Mouse (Mus musculus) kidney, adult 2 months (tissue): Measurements from ENCODE around the gene Gm8165. TPM values are rescaled to one million over a fixed set of nuclear protein-coding genes. Genes with fewer than 3 reads are reported as not detected.
"Not testable (repeated sequence)": the region's sequence is repeated elsewhere in the genome, so short reads cannot be mapped to it uniquely, and the experiment has no call there.

Experiments used
- DNase-seq: peaks from one replicate; pipeline ENCODE4 v3.0.0; 2021
- H3K27ac ChIP-seq: fragments of 200-500 bp; 2 replicates; pipeline ENCODE4 v1.5.1; 2012; ENCODE audit warnings: low read depth, low read length, control low read depth, inconsistent platforms; ENCODE audit not compliant: insufficient read depth
- H3K27me3 ChIP-seq: fragments of 200-500 bp; replicated peaks from 2 replicates; pipeline ENCODE4 v1.6.1; 2012; ENCODE audit warnings: mild to moderate bottlenecking, moderate library complexity, low read length, inconsistent platforms; ENCODE audit not compliant: control insufficient read depth, insufficient read depth
- H3K36me3 ChIP-seq: fragments of 200-500 bp; 2 replicates; pipeline ENCODE4 v1.6.1; 2012; ENCODE audit warnings: mild to moderate bottlenecking, moderate library complexity, low read length, inconsistent platforms; ENCODE audit not compliant: control insufficient read depth, insufficient read depth
- H3K4me1 ChIP-seq: fragments of 200-500 bp; 2 replicates; pipeline ENCODE4 v1.6.1; 2011; ENCODE audit warnings: low read length; ENCODE audit not compliant: control insufficient read depth, insufficient read depth
- H3K4me3 ChIP-seq: fragments of 200-500 bp; 2 replicates; pipeline ENCODE4 v1.5.1; 2011; ENCODE audit warnings: mild to moderate bottlenecking, low read depth, low read length, control low read depth; ENCODE audit not compliant: insufficient read depth
- WGBS: fragments of 180-500 bp; shearing (Covaris S2); methylation state at CpG from one replicate; pipeline ENCODE4 v1.1.7; 2018; 5-methylcytosine and 5-hydroxymethylcytosine counted together
- polyA plus RNA-seq: library from polyadenylated mRNA; depleted of rRNA; stranded (reverse); fragments of >200 nt; gene quantifications from 2 replicates; pipeline ENCODE4 v1.2.3, GENCODE M21; 2012; rRNA removed

Gene Gm8165
- not detected in 2 replicates for polyA plus RNA-seq

GRCm38 (mm10) chr14:43677099-43677498, at the start of gene Gm8165:
Gene Gm8165 (minus strand): TSS chr14:43677199.
- H3K27me3 ChIP-seq, H3K27ac ChIP-seq, H3K4me3 ChIP-seq, H3K36me3 ChIP-seq, H3K4me1 ChIP-seq, DNase-seq: not testable (repeated sequence)
- 100% methylated on average over 1 of the region's 2 CpGs for WGBS

- not testable (repeated sequence) for H3K4me3 ChIP-seq, H3K27me3 ChIP-seq, H3K27ac ChIP-seq, H3K4me1 ChIP-seq, DNase-seq, H3K36me3 ChIP-seq
- 87% methylated on average over 4 of the region's 4 CpGs for WGBS
These were observed 20.6 kb upstream of the Gm8165 start, which contains the start of gene Gm7324 for GRCm38 (mm10) chr14:43697621-43698020. Gene Gm7324 (plus strand): TSS chr14:43697828.

Other genes with a start within 250 kb of the Gm8165 start
- gene Gm5799, start 133.6 kb downstream of the Gm8165 start, polyA plus RNA-seq: 0.30 and 0.44 TPM in 2 replicates
- not detected in 2 replicates for gene Gm17654, start 98.1 kb downstream of the Gm8165 start, polyA plus RNA-seq
- not detected in 2 replicates for gene Gm10375, start 69.2 kb downstream of the Gm8165 start, polyA plus RNA-seq
- gene Gm7324, start 20.6 kb upstream of the Gm8165 start, polyA plus RNA-seq: 0.28 TPM in 1 of 2 replicates, not detected in the other
- not detected in 2 replicates for gene Gm16506, start 50.3 kb upstream of the Gm8165 start, polyA plus RNA-seq
- gene Gm6526, start 70.7 kb upstream of the Gm8165 start, polyA plus RNA-seq: not detected in 2 replicates
- not detected in 2 replicates for gene Gm8180, start 107.5 kb upstream of the Gm8165 start, polyA plus RNA-seq
- not detected in 2 replicates for gene Ear1, start 198.3 kb upstream of the Gm8165 start, polyA plus RNA-seq
- not detected in 2 replicates for gene Ear10, start 246.4 kb upstream of the Gm8165 start, polyA plus RNA-seq
- gene Gm8113, start 248.2 kb upstream of the Gm8165 start, polyA plus RNA-seq: 0.30 and 0.33 TPM in 2 replicates